Mouse (Mus musculus) gastrocnemius, postnatal 36 days (tissue): ENCODE results near the gene Mcoln2. TPM values are rescaled to one million over a fixed set of nuclear protein-coding genes. Genes with fewer than 3 reads are reported as not detected.

Experiments used
- DNase-seq, 2 experiments: peaks; one replicate each; pipeline ENCODE4 v3.0.0; 2022
- intact Hi-C: fragments of 180-260 bp; cut with DNase I; formaldehyde crosslinking; loops from one replicate; pipeline ENCODE4 v1.15.1; 2025
- long read RNA-seq, 2 experiments: library from polyadenylated mRNA; stranded (forward); transcript quantifications; one replicate each; pipeline ENCODE4 v2.0.0; 2021
- total RNA-seq, 2 experiments: library from RNA; stranded (reverse); gene quantifications; 2 replicates each; pipeline ENCODE4 v1.2.3; 2021

Mcoln2 gene
- total RNA-seq = under 1 TPM in 1 of 2 experiments, not detected in 1; 0.51 TPM
- long read RNA-seq, experiment 1 = 0 reads
- long read RNA-seq, experiment 2 = 0 reads

- intact Hi-C loops = no loop called here
- DNase-seq = no peak
Measured at GRCm38 (mm10) chr3:146149156-146150057, at the start of gene Mcoln2. Gene Mcoln2, plus strand, starts transcription at chr3:146149833.

- intact Hi-C loops = no loop called here
- DNase-seq = no peak
Measured at GRCm38 (mm10) chr3:146099925-146100324, 49.7 kb upstream of the Mcoln2 start.

GRCm38 (mm10) chr3:146102049-146102448 is 47.6 kb upstream of the Mcoln2 start:
- no peak for DNase-seq
- intact Hi-C loops = no loop called here

GRCm38 (mm10) chr3:146107116-146107849 is 42.4 kb upstream of the Mcoln2 start:
- DNase-seq = no peak

GRCm38 (mm10) chr3:146107921-146108571 is 41.6 kb upstream of the Mcoln2 start, which contains the start of gene Wdr63:
Gene Wdr63, minus strand, starts transcription at chr3:146108130.
- intact Hi-C loops = no loop called here

More at GRCm38 (mm10) chr3:146107116-146107849, 42.4 kb upstream of the Mcoln2 start:
- intact Hi-C loops = no loop called here

GRCm38 (mm10) chr3:146108945-146109344 is 40.7 kb upstream of the Mcoln2 start:
- DNase-seq = no peak
- intact Hi-C loops = no loop called here

More at GRCm38 (mm10) chr3:146107921-146108571, 41.6 kb upstream of the Mcoln2 start, which contains the start of gene Wdr63:
- DNase-seq = no peak

GRCm38 (mm10) chr3:146110358-146110757 is 39.3 kb upstream of the Mcoln2 start:
- DNase-seq = no peak
- intact Hi-C loops = no loop called here

GRCm38 (mm10) chr3:146110916-146111315 is 38.7 kb upstream of the Mcoln2 start:
- intact Hi-C loops = no loop called here
- peak in 1 of 2 experiments; percentile 26 for DNase-seq

- DNase-seq = no peak
- intact Hi-C loops = no loop called here
Measured at GRCm38 (mm10) chr3:146117258-146117996, 32.2 kb upstream of the Mcoln2 start, which contains the start of gene Mcoln3. Gene Mcoln3, plus strand, starts transcription at chr3:146117450.

GRCm38 (mm10) chr3:146117997-146118457 is 31.6 kb upstream of the Mcoln2 start:
- intact Hi-C loops = no loop called here

GRCm38 (mm10) chr3:146121310-146122124 is 28.1 kb upstream of the Mcoln2 start:
- intact Hi-C loops = no loop called here
- no peak for DNase-seq

More at GRCm38 (mm10) chr3:146117997-146118457, 31.6 kb upstream of the Mcoln2 start:
- DNase-seq = no peak

- DNase-seq = no peak
- intact Hi-C loops = no loop called here
Measured at GRCm38 (mm10) chr3:146122125-146122420, 27.6 kb upstream of the Mcoln2 start.

GRCm38 (mm10) chr3:146122807-146123463 is 26.7 kb upstream of the Mcoln2 start:
- no peak for DNase-seq
- intact Hi-C loops = no loop called here

- DNase-seq = no peak
- intact Hi-C loops = no loop called here
Measured at GRCm38 (mm10) chr3:146123464-146123825, 26.2 kb upstream of the Mcoln2 start.

- no peak for DNase-seq
- intact Hi-C loops = no loop called here
Measured at GRCm38 (mm10) chr3:146127205-146127604, 22.4 kb upstream of the Mcoln2 start.

- intact Hi-C loops = no loop called here
- no peak for DNase-seq
Measured at GRCm38 (mm10) chr3:146134834-146135233, 14.8 kb upstream of the Mcoln2 start.

- intact Hi-C loops = no loop called here
- no peak for DNase-seq
Measured at GRCm38 (mm10) chr3:146135417-146135816, 14.2 kb upstream of the Mcoln2 start.

- intact Hi-C loops = no loop called here
- DNase-seq = no peak
Measured at GRCm38 (mm10) chr3:146136422-146136821, 13.2 kb upstream of the Mcoln2 start.

- no peak for DNase-seq
- intact Hi-C loops = no loop called here
Measured at GRCm38 (mm10) chr3:146140276-146140675, 9.4 kb upstream of the Mcoln2 start.
